Mouse (Mus musculus): ENCODE results near the gene Hoxa10. TPM values are rescaled to one million over a fixed set of nuclear protein-coding genes. Genes with fewer than 3 reads are reported as not detected.

The Hoxa10 gene
- polyA plus RNA-seq, 1 experiment = not detected

GRCm38 (mm10) chr6:52265306-52265912, 24.8 kb upstream of the Hoxa10 start:
- Histone ChIP-seq H3K9me3 (replicated peaks; ENCODE audit: control insufficient read depth, insufficient read depth, low read length, poor library complexity, severe bottlenecking) (no peaks in the 10 kb centered on the region), H3K27ac (ENCODE audit: insufficient read depth, low read length) (no peak overlapping the region), H3K9ac (ENCODE audit: low read depth, poor library complexity, severe bottlenecking) (no peak overlapping the region), H3K4me3 (ENCODE audit: low read depth, low read length) (no peak overlapping the region), H3K4me1 (ENCODE audit: control insufficient read depth, insufficient read depth, low read length) (no peaks in the 10 kb centered on the region), H3K27me3 (ENCODE audit: control insufficient read depth, insufficient read depth, low read length, poor library complexity, severe bottlenecking) (peaks cover 42% of the 10 kb centered on the region), H3K36me3 (ENCODE audit: control insufficient read depth, insufficient read depth, low read length, poor library complexity, severe bottlenecking) (no peaks in the 10 kb centered on the region)
- TF ChIP-seq CTCF (IDR thresholded peaks at IDR 0.05; ENCODE audit: low read depth, low read length) = no peak
- no peak for TF ChIP-seq POLR2A (IDR thresholded peaks at IDR 0.05; ENCODE audit: insufficient read depth, low read length)

- Histone ChIP-seq H3K27ac (ENCODE audit: insufficient read depth, low read length) (no peak overlapping the region), H3K4me3 (ENCODE audit: low read depth, low read length) (no peak overlapping the region), H3K4me1 (ENCODE audit: control insufficient read depth, insufficient read depth, low read length) (no peaks in the 10 kb centered on the region), H3K27me3 (ENCODE audit: control insufficient read depth, insufficient read depth, low read length, poor library complexity, severe bottlenecking) (peaks cover 54% of the 10 kb centered on the region), H3K9ac (ENCODE audit: low read depth, poor library complexity, severe bottlenecking) (no peak overlapping the region), H3K36me3 (ENCODE audit: control insufficient read depth, insufficient read depth, low read length, poor library complexity, severe bottlenecking) (no peaks in the 10 kb centered on the region), H3K9me3 (replicated peaks; ENCODE audit: control insufficient read depth, insufficient read depth, low read length, poor library complexity, severe bottlenecking) (no peaks in the 10 kb centered on the region)
- TF ChIP-seq CTCF (IDR thresholded peaks at IDR 0.05; ENCODE audit: low read depth, low read length) (no peak), POLR2A (IDR thresholded peaks at IDR 0.05; ENCODE audit: insufficient read depth, low read length) (no peak), EP300 (IDR thresholded peaks at IDR 0.05; ENCODE audit: insufficient read depth, low read depth, low read length) (no peak)
Measured at GRCm38 (mm10) chr6:52264106-52264790, 23.6 kb upstream of the Hoxa10 start.

- no peaks in the 10 kb centered on the region for H3K9me3 ChIP-seq (replicated peaks; ENCODE audit: control insufficient read depth, insufficient read depth, low read length, poor library complexity, severe bottlenecking)
- H3K27ac ChIP-seq (ENCODE audit: insufficient read depth, low read length) = no peak overlapping the region
- no peak overlapping the region for H3K4me3 ChIP-seq (ENCODE audit: low read depth, low read length)
- H3K36me3 ChIP-seq (ENCODE audit: control insufficient read depth, insufficient read depth, low read length, poor library complexity, severe bottlenecking) = no peaks in the 10 kb centered on the region
- TF ChIP-seq CTCF (IDR thresholded peaks at IDR 0.05; ENCODE audit: low read depth, low read length) = no peak
- no peak for TF ChIP-seq POLR2A (IDR thresholded peaks at IDR 0.05; ENCODE audit: insufficient read depth, low read length)
- peaks cover 60% of the 10 kb centered on the region for H3K27me3 ChIP-seq (ENCODE audit: control insufficient read depth, insufficient read depth, low read length, poor library complexity, severe bottlenecking)
- H3K4me1 ChIP-seq (ENCODE audit: control insufficient read depth, insufficient read depth, low read length) = no peaks in the 10 kb centered on the region
- no peak overlapping the region for H3K9ac ChIP-seq (ENCODE audit: low read depth, poor library complexity, severe bottlenecking)
Measured at GRCm38 (mm10) chr6:52263321-52263585, 22.6 kb upstream of the Hoxa10 start.

- no peak overlapping the region for H3K27ac ChIP-seq (ENCODE audit: insufficient read depth, low read length)
- TF ChIP-seq EP300 (IDR thresholded peaks at IDR 0.05; ENCODE audit: insufficient read depth, low read depth, low read length) (no peak), POLR2A (IDR thresholded peaks at IDR 0.05; ENCODE audit: insufficient read depth, low read length) (no peak), CTCF (IDR thresholded peaks at IDR 0.05; ENCODE audit: low read depth, low read length) (no peak)
- no peak overlapping the region for H3K4me3 ChIP-seq (ENCODE audit: low read depth, low read length)
- H3K4me1 ChIP-seq (ENCODE audit: control insufficient read depth, insufficient read depth, low read length) = no peaks in the 10 kb centered on the region
- no peaks in the 10 kb centered on the region for H3K36me3 ChIP-seq (ENCODE audit: control insufficient read depth, insufficient read depth, low read length, poor library complexity, severe bottlenecking)
- H3K9ac ChIP-seq (ENCODE audit: low read depth, poor library complexity, severe bottlenecking) = no peak overlapping the region
- H3K27me3 ChIP-seq (ENCODE audit: control insufficient read depth, insufficient read depth, low read length, poor library complexity, severe bottlenecking) = peaks cover 61% of the 10 kb centered on the region
- no peaks in the 10 kb centered on the region for H3K9me3 ChIP-seq (replicated peaks; ENCODE audit: control insufficient read depth, insufficient read depth, low read length, poor library complexity, severe bottlenecking)
Measured at GRCm38 (mm10) chr6:52262463-52263320, 22.0 kb upstream of the Hoxa10 start.

- H3K27me3 ChIP-seq (ENCODE audit: control insufficient read depth, insufficient read depth, low read length, poor library complexity, severe bottlenecking) = peaks cover 61% of the 10 kb centered on the region
- no peaks in the 10 kb centered on the region for H3K36me3 ChIP-seq (ENCODE audit: control insufficient read depth, insufficient read depth, low read length, poor library complexity, severe bottlenecking)
- no peak overlapping the region for H3K9ac ChIP-seq (ENCODE audit: low read depth, poor library complexity, severe bottlenecking)
- TF ChIP-seq CTCF (IDR thresholded peaks at IDR 0.05; ENCODE audit: low read depth, low read length) = no peak
- no peak for TF ChIP-seq POLR2A (IDR thresholded peaks at IDR 0.05; ENCODE audit: insufficient read depth, low read length)
- TF ChIP-seq EP300 (IDR thresholded peaks at IDR 0.05; ENCODE audit: insufficient read depth, low read depth, low read length) = no peak
- H3K9me3 ChIP-seq (replicated peaks; ENCODE audit: control insufficient read depth, insufficient read depth, low read length, poor library complexity, severe bottlenecking) = no peaks in the 10 kb centered on the region
- H3K27ac ChIP-seq (ENCODE audit: insufficient read depth, low read length) = no peak overlapping the region
- no peaks in the 10 kb centered on the region for H3K4me1 ChIP-seq (ENCODE audit: control insufficient read depth, insufficient read depth, low read length)
- H3K4me3 ChIP-seq (ENCODE audit: low read depth, low read length) = no peak overlapping the region
Measured at GRCm38 (mm10) chr6:52261751-52262462, 21.3 kb upstream of the Hoxa10 start.

All from ES-Bruce4 (cell line).